Mouse (Mus musculus): ENCODE measurements around the gene Eipr1. TPM values are rescaled to one million over a fixed set of nuclear protein-coding genes. Genes with fewer than 3 reads are reported as not detected.

The Eipr1 gene
- total RNA-seq, 2 experiments from 2014 or later: 8.4 to 8.7 TPM

DNA sequence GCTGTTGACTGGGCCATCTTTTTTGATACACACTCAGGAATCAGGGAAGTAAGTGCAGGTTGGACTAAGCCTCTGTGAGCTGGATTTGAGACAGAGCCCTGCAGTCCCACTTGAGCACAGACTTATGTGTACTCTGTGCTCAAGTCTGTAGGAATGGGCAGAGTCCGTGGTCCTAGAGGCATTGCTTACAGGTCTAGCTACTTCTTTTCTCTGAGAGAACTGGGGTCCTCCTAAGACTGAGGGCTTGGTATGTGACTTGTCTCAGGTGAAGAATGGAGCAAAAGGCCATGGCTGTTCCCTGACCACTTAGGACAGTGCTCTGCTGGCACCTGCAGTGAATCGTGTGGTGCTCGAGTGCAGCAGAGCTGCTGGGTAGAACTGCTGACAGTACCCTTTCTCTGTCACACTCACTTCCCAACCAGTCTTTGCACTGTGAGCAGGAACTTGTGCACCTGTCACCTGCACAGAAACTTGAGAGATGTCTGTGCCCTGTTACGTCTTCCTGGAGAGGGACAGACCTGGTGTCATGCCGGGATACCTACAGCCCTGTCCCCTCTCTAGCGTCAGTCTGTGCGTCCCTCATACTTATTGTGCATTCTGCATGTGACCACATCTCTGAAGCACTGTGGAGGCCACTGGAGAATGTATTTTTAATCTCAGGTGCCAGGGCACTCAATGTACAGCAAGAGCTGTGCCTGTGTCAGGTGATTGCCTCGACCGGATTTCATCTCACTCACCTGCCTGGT, 65.3 kb downstream of the Eipr1 start:
- DNase-seq (ENCODE audit: low spot score in 2 of 2): no peak

DNA sequence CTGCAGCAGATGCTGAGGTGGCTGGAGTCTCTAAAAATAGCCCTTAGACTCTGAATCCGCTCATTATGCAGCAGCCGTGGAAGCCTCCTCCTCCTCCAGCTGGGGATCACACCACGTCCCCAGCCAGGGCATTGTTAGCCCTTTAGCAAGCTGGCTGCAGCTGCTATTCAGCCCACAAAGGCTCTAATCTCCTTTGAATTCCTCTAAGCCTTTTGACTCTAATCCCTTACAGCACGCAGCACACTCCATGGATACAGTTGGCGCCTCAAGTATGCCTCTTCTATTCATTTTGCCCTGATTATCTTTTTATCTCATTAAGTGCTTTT, 65.8 kb downstream of the Eipr1 start:
- DNase-seq (ENCODE audit: low spot score in 2 of 2): peak in 1 of 2 experiments; percentile 20

DNA sequence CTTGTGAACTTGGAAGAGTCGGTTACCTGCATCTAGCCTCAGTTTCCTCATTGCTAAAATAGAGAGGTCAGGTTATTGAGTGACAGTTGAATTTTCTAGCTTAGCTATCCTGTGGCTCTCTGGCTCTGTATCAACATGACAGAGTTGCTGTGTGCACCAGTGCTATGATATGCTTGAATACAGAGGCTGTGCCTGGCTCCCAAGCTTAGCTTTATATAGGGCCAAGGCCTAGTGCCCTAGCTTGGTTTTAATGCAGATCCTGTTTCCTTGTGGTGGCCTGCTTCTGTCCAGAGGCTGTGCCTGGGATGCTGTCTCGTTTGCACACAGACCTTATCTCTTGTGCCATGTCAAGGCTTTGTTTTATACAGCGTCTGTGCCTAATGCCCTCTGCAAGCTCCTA, 66.3 kb downstream of the Eipr1 start:
- no peak for DNase-seq (ENCODE audit: low spot score in 2 of 2)

GRCm38 (mm10) chr12:28823518-28823917, 71.9 kb downstream of the Eipr1 start:
- DNase-seq (ENCODE audit: low spot score in 2 of 2): no peak

DNA sequence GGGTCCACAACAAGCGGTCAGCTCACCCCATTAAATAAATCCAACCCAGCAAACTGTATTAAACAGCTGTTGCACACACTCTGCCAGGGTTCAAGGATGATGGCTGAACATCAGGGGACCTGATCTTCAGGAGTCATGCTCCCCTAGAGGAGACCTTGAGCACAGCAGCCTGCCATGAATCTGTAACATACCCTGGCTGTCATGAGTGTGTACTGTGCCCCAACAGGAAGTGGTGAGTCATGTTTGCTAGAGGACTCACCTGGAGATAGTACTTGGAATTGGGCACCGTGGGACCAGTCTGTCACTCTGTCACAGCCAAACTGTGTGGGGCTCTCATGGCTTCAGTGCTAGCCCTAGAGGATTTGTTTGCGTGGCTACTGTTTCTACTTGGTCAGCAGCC, 77.9 kb downstream of the Eipr1 start:
- no peak for DNase-seq (ENCODE audit: low spot score in 2 of 2)

DNA sequence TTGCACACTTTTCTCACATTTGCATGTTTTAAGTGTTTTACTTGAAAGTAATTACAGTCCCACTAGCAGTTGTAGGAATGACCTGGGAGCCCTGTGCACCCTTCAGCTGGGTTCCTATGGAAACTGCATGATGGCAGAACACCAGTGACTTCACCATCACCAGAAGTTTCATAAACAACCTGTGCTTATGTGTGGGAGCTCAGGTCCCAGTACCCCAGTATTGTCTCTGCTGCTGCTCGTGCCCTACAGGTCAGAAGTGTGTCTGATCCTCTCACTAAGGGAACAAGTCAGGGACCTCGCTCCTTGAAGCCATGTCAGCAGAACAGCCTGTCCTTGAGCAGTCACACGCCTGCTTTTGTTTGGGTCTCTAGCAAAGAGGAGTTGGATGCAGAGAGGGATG, 78.9 kb downstream of the Eipr1 start:
- DNase-seq (ENCODE audit: low spot score in 2 of 2): no peak

DNA sequence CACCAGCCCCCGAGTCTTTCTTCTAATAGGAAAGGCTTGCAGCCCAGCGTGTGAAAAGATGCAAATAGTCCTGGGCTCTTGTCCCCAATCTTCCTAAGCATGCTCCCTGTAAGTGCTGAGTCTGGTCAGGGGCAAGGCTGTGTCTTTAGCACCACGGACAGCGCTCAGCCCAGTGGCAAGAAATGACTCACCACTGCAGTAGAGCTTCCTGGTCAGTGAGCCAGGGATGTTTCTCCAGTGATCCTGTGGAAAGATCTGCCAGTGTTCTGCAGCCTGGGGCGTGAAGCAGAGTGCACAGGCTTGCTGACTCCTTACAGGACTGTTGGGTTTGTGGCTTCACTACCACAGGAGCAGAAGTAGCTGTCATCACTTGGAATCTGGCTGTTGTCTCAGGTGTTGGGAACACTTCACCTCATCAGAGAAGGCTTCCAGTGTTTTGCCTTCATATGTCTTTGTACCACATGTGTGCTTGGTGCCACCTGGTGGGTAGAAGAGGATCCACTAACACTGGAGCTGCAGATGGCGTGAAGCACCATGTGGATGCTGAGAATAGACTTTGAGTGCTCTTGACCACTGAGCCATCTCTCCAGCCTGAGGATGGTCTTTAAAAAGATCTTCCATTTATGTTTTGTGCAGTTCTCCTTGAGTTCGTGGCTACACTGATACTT, 79.6 kb downstream of the Eipr1 start:
- peak in 1 of 2 experiments; percentile 64 for DNase-seq (ENCODE audit: low spot score in 2 of 2)

- DNase-seq (ENCODE audit: low spot score in 2 of 2): no peak
These were observed 82.7 kb downstream of the Eipr1 start for GRCm38 (mm10) chr12:28834266-28834665.

GRCm38 (mm10) chr12:28835683-28836082, 84.1 kb downstream of the Eipr1 start:
- no peak for DNase-seq (ENCODE audit: low spot score in 2 of 2)

- DNase-seq (ENCODE audit: low spot score in 2 of 2): no peak
These were observed 86.7 kb downstream of the Eipr1 start for GRCm38 (mm10) chr12:28838268-28838667.

GRCm38 (mm10) chr12:28838971-28839370, 87.4 kb downstream of the Eipr1 start:
- no peak for DNase-seq (ENCODE audit: low spot score in 2 of 2)

DNA sequence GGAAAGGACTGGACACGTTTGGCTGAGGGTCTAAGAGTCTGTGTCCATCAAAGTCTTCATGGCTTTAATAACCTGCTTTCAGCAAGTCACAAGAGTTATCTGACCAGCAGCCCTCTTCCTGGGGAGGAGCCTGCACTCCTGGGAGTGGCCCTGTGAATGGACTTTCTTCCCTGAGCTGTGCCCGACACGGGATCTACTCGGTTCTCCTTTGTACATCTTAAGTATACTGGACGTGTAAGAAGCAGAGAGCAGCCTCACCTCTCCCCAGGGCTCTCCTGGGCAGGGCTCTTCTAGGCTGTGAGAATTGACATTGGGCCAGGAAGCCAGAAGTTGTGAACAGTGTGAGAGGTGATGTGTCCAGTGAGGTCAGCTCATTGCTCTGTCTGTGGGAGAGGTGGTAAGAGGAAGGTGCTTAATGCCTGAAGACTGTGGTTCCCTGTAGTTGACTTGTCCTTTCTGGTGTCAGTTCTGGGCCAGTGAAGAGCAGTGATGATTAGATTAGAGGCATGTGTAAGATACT, 89.6 kb downstream of the Eipr1 start:
- no peak for DNase-seq (ENCODE audit: low spot score in 2 of 2)

DNA sequence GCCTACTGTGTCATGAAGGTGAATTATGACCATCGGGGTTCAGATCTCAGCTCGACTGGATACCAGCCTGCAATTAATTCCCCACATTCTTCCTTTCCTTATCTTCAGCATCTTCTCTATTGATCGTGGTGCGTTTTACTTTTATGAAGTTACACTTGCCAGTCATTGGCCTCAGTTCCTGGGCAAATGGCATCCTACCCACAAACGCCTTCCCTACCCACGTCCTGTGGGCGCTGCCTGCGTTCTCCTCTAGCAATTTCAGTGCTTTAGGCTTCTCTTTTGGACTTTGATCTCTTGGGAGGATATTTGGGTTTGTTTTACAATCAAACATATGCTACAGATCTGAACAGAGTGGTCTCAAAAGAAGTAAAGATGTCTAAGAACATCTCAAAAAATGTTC, 94.2 kb downstream of the Eipr1 start:
- DNase-seq (ENCODE audit: low spot score in 2 of 2): no peak

DNA sequence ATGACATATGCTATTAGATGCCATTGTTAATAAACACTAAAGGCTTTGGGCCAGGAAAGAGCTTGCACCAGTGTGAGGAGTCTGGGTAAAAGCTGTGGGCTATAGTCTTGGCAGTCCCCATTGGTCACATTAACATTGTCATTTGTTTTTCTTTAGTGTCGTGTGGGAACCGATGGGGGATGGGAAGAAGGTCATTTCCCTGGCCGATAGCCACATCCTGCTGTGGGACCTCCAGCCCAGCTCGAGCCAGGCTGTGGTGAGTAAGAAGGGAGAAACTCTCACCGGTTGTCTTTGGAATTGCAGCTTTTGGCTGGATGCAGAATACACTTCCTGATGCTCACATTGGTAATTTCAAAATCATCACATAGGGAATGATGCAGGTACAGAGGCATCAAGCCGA, 95.8 kb downstream of the Eipr1 start:
- no peak for DNase-seq (ENCODE audit: low spot score in 2 of 2)

DNA sequence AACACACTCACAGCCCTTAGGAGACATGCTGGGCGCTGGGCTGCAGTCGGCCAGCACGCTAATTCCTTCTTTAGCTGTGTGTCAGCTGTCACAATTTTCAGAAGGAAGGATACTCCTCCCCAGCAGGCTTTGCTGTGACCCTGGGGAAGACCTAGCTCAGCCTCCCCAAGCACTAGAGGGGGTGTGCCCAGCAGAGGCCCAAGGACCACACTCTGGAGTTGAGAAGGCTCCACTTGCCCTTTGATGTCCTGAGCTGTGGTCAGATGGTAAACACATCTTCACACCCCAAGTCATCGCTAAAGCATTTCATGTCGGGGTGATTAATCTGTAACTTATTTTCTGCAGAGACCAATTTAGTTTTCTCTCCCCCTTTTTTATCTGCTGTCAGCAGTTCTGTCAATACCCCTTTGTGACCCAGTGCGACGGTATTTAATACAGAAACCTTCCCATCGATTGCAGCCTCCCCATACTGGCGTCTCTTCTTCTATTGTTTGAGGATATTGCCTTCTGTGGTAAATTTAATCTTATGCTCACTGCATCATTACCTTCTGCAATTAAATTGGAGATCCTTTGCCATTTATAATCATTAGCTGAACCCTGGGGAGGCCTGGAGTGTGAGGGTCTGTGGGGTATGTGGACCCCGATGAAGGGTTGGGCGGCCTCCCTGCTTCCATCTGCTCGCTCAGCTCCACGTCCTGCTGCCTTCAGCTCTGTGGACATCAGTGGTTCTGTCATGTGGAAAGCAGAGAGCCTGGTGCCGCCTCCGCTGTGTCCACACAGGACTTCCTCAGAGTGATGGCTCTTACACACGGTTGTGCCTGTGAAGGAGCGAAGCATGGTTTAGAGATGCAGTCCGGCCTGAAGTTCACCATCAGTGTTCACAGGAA, 97.4 kb downstream of the Eipr1 start:
- DNase-seq (ENCODE audit: low spot score in 2 of 2): no peak

GRCm38 (mm10) chr12:28859495-28860263, 108.1 kb downstream of the Eipr1 start:
- no peak for DNase-seq (ENCODE audit: low spot score in 2 of 2)

GRCm38 (mm10) chr12:28860264-28860560, 108.6 kb downstream of the Eipr1 start:
- no peak for DNase-seq (ENCODE audit: low spot score in 2 of 2)

GRCm38 (mm10) chr12:28863260-28863659, 111.7 kb downstream of the Eipr1 start:
- DNase-seq (ENCODE audit: low spot score in 2 of 2): no peak

GRCm38 (mm10) chr12:28866121-28866520, 114.5 kb downstream of the Eipr1 start:
- peak in 1 of 2 experiments; percentile 27 for DNase-seq (ENCODE audit: low spot score in 2 of 2)

GRCm38 (mm10) chr12:28868794-28869193, 117.2 kb downstream of the Eipr1 start:
- DNase-seq (ENCODE audit: low spot score in 2 of 2): no peak

DNA sequence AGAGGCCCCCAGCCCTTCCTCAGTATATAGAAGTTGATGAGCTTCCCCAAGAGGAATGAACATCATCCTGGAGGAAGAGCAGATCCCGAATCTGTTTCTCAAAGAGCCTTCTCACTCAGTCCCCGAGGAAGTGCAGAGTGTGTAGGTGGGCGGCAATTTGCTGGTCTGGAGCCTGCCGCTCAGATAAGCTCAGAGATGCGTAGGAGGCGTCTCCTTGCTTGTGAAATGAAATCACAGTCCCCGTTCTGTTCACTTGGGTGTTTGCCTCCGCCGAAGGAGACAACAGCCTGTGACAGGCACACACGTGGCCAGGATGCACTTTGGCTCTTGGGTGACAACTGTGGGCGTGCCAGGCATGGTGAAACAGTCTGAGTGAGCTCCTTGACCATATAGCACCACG, 120.7 kb downstream of the Eipr1 start:
- no peak for DNase-seq (ENCODE audit: low spot score in 2 of 2)
